Mouse (Mus musculus) lung, postnatal 25 days (tissue): ENCODE results near the gene Napepld.
A peak's percentile ranks its signal among the peaks of the same experiment; 100 is the strongest.
"Not testable (repeated sequence)": the region's sequence is repeated elsewhere in the genome, so short reads cannot be mapped to it uniquely, and the experiment has no call there.

Source experiments
- DNase-seq: peaks from one replicate; pipeline ENCODE4 v3.0.0; 2022; ENCODE audit warnings: low spot score

The Napepld gene

GRCm38 (mm10) chr5:21701351-21702008 lies at the start of gene Napepld:
TSS of gene Napepld (minus strand) at chr5:21701396.
- DNase-seq: peak; percentile 98

- no peak for DNase-seq
Measured at GRCm38 (mm10) chr5:21745966-21746365, 44.8 kb upstream of the Napepld start.

- no peak for DNase-seq
Measured at GRCm38 (mm10) chr5:21744651-21745050, 43.5 kb upstream of the Napepld start.

- DNase-seq: no peak
Measured at GRCm38 (mm10) chr5:21743606-21744005, 42.4 kb upstream of the Napepld start.

GRCm38 (mm10) chr5:21739881-21740280 lies 38.7 kb upstream of the Napepld start:
- DNase-seq: no peak

- no peak for DNase-seq
Measured at GRCm38 (mm10) chr5:21739120-21739519, 37.9 kb upstream of the Napepld start.

- DNase-seq: no peak
Measured at GRCm38 (mm10) chr5:21737620-21738019, 36.4 kb upstream of the Napepld start.

- peak; percentile 90 for DNase-seq
Measured at GRCm38 (mm10) chr5:21736956-21737585, 35.9 kb upstream of the Napepld start, which contains the start of gene Pmpcb. TSS of gene Pmpcb (plus strand) at chr5:21737141.

GRCm38 (mm10) chr5:21736046-21736445 lies 34.9 kb upstream of the Napepld start:
- DNase-seq: no peak

GRCm38 (mm10) chr5:21735584-21735983 lies 34.4 kb upstream of the Napepld start:
- DNase-seq: peak; percentile 62

GRCm38 (mm10) chr5:21735100-21735499 lies 33.9 kb upstream of the Napepld start:
- DNase-seq: no peak

- DNase-seq: peak; percentile 26
Measured at GRCm38 (mm10) chr5:21732930-21733329, 31.7 kb upstream of the Napepld start.

- no peak for DNase-seq
Measured at GRCm38 (mm10) chr5:21732177-21732911, 31.1 kb upstream of the Napepld start.

GRCm38 (mm10) chr5:21729107-21729506 lies 27.9 kb upstream of the Napepld start:
- DNase-seq: no peak

- no peak for DNase-seq
Measured at GRCm38 (mm10) chr5:21724872-21725271, 23.7 kb upstream of the Napepld start.

- DNase-seq: no peak
Measured at GRCm38 (mm10) chr5:21724427-21724826, 23.2 kb upstream of the Napepld start.

- no peak for DNase-seq
Measured at GRCm38 (mm10) chr5:21719209-21719608, 18.0 kb upstream of the Napepld start.

GRCm38 (mm10) chr5:21718546-21718945 lies 17.4 kb upstream of the Napepld start:
- DNase-seq: no peak

- DNase-seq: no peak
Measured at GRCm38 (mm10) chr5:21717165-21717715, 16.0 kb upstream of the Napepld start.

GRCm38 (mm10) chr5:21714447-21714846 lies 13.3 kb upstream of the Napepld start:
- DNase-seq: no peak

- DNase-seq: no peak
Measured at GRCm38 (mm10) chr5:21712127-21712715, 11.0 kb upstream of the Napepld start.

GRCm38 (mm10) chr5:21708011-21708410 lies 6.8 kb upstream of the Napepld start:
- not testable (repeated sequence) for DNase-seq
